ENCODE assay signal across 10 mouse cellular contexts in genomic region chr19:36646132-36646828, GRCm38 (mm10).
DNase-seq lines count a peak whose midpoint lies in the region; ATAC-seq and TF ChIP-seq lines count a peak whose summit lies in the region.
"Had no signal": no experiment of that assay in that cellular context is flagged by ENCODE, and none has a peak within 500 bp of the region (broad histone marks: within the 10 kb centered on the region; RNA-seq: fewer than 3 reads in every experiment).

No protein-coding gene starts in this region.

- no peak overlapping the region for H3K27ac ChIP-seq in heart, embryonic 14.5 days (replicated peaks in 1 of 2; ENCODE audit: control insufficient read depth in 1 of 2, insufficient read depth in 1 of 2, low read depth in 2 of 2, low read length in 2 of 2)
- H3K27ac ChIP-seq in kidney, postnatal 0 days: no peak overlapping the region
- H3K27ac ChIP-seq in stomach, postnatal 0 days (replicated peaks): peak overlapping the region; percentile 30; the same call in 1 of the 2 replicates
- H3K27ac ChIP-seq: liver, embryonic 14.5 days had no signal

- no peak for TF ChIP-seq CTCF in kidney, postnatal 0 days (IDR thresholded peaks at IDR 0.05; ENCODE audit: low read depth)
- no peak for TF ChIP-seq CTCF in stomach, postnatal 0 days (IDR thresholded peaks at IDR 0.05; ENCODE audit: low read depth)

- peaks cover 8% of the 10 kb centered on the region for H3K9me3 ChIP-seq in heart, embryonic 14.5 days (ENCODE audit: control insufficient read depth, low read length)
- no peaks in the 10 kb centered on the region; the same call in 1 of the 2 replicates for H3K9me3 ChIP-seq in kidney, postnatal 0 days (replicated peaks; ENCODE audit: low read length)
- H3K9me3 ChIP-seq in stomach, postnatal 0 days (ENCODE audit: control insufficient read depth, low read length): no peaks in the 10 kb centered on the region

- TF ChIP-seq EP300 in stomach, postnatal 0 days (optimal IDR thresholded peaks at IDR 0.05): no peak

- DNase-seq in ovary, postnatal 14 days (ENCODE audit: low spot score): peak; percentile 9
- no peak for DNase-seq in ovary, postnatal 10 days (ENCODE audit: low spot score)
- DNase-seq in kidney, postnatal 0 days (ENCODE audit: low spot score): peak; percentile 89
- DNase-seq in stomach, postnatal 0 days (ENCODE audit: low spot score): no peak
- DNase-seq in cerebellum, adult 9-10 months: no peak
- no peak for DNase-seq in spleen, adult 18-20 months
- DNase-seq: gastrocnemius, postnatal 10 days; thymus, postnatal 25 days had no signal

- H3K4me2 ChIP-seq in heart, embryonic 14.5 days (ENCODE audit: low read length): no peak overlapping the region
- no peak overlapping the region for H3K4me2 ChIP-seq in kidney, postnatal 0 days (ENCODE audit: low read length)
- H3K4me2 ChIP-seq in stomach, postnatal 0 days (replicated peaks; ENCODE audit: low read depth): no peak overlapping the region

- H3K4me1 ChIP-seq in heart, embryonic 14.5 days (ENCODE audit: control insufficient read depth in 2 of 2, insufficient read depth in 2 of 2, low read length in 2 of 2): peaks cover 2 to 12% of the 10 kb centered on the region in 2 experiments; a peak in 2 of 4 replicates
- 0 out of 2 replicates have a peak, but pooled peaks cover 3% of the 10 kb centered on the region for H3K4me1 ChIP-seq in kidney, postnatal 0 days (replicated peaks; ENCODE audit: insufficient read depth, low read length)
- H3K4me1 ChIP-seq in stomach, postnatal 0 days (replicated peaks; ENCODE audit: control insufficient read depth, insufficient read depth): no peaks in the 10 kb centered on the region

- H3K27me3 ChIP-seq in heart, embryonic 14.5 days (ENCODE audit: control insufficient read depth, insufficient read depth, low read length): no peaks in the 10 kb centered on the region
- H3K27me3 ChIP-seq in kidney, postnatal 0 days (ENCODE audit: insufficient read depth, low read length): no peaks in the 10 kb centered on the region
- H3K27me3 ChIP-seq in stomach, postnatal 0 days (ENCODE audit: control insufficient read depth, insufficient read depth, low read length): no peaks in the 10 kb centered on the region

- peak; percentile 47; the same call in 1 of the 2 replicates for ATAC-seq in heart, embryonic 14.5 days (ENCODE audit: insufficient number of reproducible peaks, insufficient read depth, low FRiP score, low read depth)
- no peak; the same call in 1 of the 2 replicates for ATAC-seq in kidney, postnatal 0 days (replicated peaks; ENCODE audit: low FRiP score, low read depth)
- ATAC-seq in stomach, postnatal 0 days (ENCODE audit: low FRiP score, low TSS enrichment): peak; percentile 45; the same call in 1 of the 2 replicates

- peaks cover 10% of the 10 kb centered on the region; the same call in 1 of the 2 replicates for H3K36me3 ChIP-seq in heart, embryonic 14.5 days (ENCODE audit: control insufficient read depth, insufficient read depth, low read length)
- H3K36me3 ChIP-seq in kidney, postnatal 0 days (ENCODE audit: insufficient read depth, low read length): no peaks in the 10 kb centered on the region
- no peaks in the 10 kb centered on the region for H3K36me3 ChIP-seq in stomach, postnatal 0 days (ENCODE audit: control insufficient read depth, insufficient read depth, low read length)

- H3K4me3 ChIP-seq in heart, embryonic 14.5 days (ENCODE audit: control insufficient read depth in 1 of 2, insufficient read depth in 1 of 2, low read depth in 1 of 2, low read length in 2 of 2): no peak overlapping the region
- H3K4me3 ChIP-seq in kidney, postnatal 0 days (replicated peaks; ENCODE audit: low read depth, low read length): no peak overlapping the region
- H3K4me3 ChIP-seq in stomach, postnatal 0 days (ENCODE audit: low read depth, low read length): no peak overlapping the region

- H3K9ac ChIP-seq in heart, embryonic 14.5 days (ENCODE audit: low read length): no peak overlapping the region
- H3K9ac ChIP-seq in kidney, postnatal 0 days (ENCODE audit: low read depth, low read length): no peak overlapping the region
- H3K9ac ChIP-seq in stomach, postnatal 0 days (ENCODE audit: low read length): no peak overlapping the region
- H3K9ac ChIP-seq: liver, embryonic 14.5 days had no signal

- WGBS in heart, embryonic 14.5 days: 65% methylated on average over 7 of the region's 7 CpGs
- 48% methylated on average over 7 of the region's 7 CpGs for WGBS in kidney, postnatal 0 days
- 55% methylated on average over 7 of the region's 7 CpGs for WGBS in stomach, postnatal 0 days

Comparison
In these comparisons a context has a peak if more than half of its experiments do, and no peak if none do; other contexts are left out.
1. DNase-seq: peak in ovary, postnatal 14 days (single experiment) and kidney, postnatal 0 days (single experiment); none in ovary, postnatal 10 days (single experiment), stomach, postnatal 0 days (single experiment), cerebellum, adult 9-10 months (single experiment) and spleen, adult 18-20 months (0 of 2).